Mouse (Mus musculus) layer of hippocampus, adult 18-20 months (tissue): ENCODE results near the gene Fxyd7. TPM values are rescaled to one million over a fixed set of nuclear protein-coding genes. Genes with fewer than 3 reads are reported as not detected.
A peak's percentile ranks its signal among the peaks of the same experiment; 100 is the strongest.

Experiments used
- DNase-seq, 2 experiments: peaks; one replicate each; pipeline ENCODE4 v3.0.0; 2022; ENCODE audit warnings: low spot score in 2 of 2
- microRNA-seq, 2 experiments: library from miRNA; unstranded; fragments of <30 nt; microRNA quantifications; one replicate each; pipeline ENCODE4 v1.2.0; 2021
- total RNA-seq, 2 experiments: library from RNA; stranded (reverse); gene quantifications; 2 replicates each; pipeline ENCODE4 v1.2.3; 2021

The Fxyd7 gene
- total RNA-seq, 2 experiments from 2014 or later, result 87.4 to 103 TPM

DNA sequence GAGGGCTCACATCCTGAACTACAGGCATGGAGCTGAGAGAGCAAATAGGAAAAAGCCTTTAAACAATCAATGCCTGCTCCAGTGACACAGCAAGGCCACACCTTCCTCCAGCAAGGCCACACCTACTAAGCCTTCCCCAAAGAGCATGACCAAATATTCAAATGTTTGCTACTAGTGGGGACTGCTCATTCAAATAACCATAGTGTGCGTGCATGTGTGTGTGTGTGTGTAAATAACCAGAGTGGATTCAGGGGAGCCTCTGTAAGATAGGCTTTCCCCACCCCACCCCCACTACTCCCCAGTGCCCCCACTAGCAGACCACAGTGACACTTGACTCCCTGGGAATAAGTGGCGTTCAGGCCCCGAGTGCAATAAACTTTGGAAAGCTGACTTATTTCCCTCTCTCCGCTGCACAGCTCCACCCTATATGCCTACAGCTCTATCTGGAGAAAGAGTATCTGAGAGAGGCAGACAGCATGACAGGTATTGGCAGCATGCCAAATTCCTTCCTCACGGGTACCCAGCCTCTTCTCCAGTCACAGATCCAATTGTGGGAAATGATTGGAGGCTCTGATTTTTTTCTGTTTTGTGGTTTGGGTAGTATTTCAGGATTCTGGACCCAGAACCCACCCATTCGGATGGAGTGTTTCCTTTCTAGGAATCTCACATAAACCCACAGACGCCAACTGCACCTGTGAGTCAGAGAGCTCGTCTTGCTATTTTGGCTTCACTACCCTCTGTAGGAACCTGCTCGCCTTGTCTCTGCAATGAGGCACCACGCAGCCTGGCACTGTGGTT, 34.0 kb downstream of the Fxyd7 start:
- DNase-seq, result peak; percentile 21 to 37

DNA sequence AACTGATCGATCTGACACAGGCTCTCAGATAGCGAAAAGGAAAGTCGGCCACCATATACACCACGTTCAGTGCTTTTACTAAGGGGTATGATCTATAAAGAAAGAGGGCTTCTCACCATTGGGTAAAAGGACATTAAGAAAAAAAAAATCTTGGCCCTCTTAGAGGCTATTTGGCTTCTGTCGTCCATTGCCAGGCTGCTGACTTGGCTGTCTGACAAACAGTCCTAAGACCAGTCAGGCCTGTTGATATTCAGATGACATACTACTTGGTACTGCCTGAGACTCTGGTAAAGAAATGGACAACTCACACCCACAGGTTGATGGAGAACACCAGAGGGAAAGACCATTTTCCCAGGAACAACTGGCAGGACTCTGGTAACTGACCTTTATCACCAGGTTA, 38.3 kb downstream of the Fxyd7 start:
- DNase-seq, result no peak

DNA sequence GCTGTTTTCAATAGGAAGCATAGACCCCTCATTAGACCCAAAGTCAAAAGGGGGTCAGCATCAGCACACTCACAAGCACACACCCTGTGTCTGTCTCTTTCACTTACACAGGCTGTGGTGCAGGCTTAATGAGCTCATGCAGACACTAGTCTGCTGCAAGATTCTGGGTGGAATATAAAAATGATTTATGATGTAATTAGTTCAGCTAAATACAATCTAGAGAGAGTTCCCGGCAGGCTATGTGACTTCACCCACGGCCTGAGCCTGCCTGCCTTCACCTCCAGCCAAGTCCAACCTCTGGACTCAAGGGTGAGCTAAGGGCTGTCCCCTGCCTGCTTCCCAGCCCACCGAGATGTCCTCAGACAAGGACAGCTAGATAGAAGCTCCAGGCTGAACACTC, 42.4 kb downstream of the Fxyd7 start:
- DNase-seq, result no peak

- no peak for DNase-seq
Observed at GRCm38 (mm10) chr7:31008175-31008574, 43.1 kb downstream of the Fxyd7 start.

DNA sequence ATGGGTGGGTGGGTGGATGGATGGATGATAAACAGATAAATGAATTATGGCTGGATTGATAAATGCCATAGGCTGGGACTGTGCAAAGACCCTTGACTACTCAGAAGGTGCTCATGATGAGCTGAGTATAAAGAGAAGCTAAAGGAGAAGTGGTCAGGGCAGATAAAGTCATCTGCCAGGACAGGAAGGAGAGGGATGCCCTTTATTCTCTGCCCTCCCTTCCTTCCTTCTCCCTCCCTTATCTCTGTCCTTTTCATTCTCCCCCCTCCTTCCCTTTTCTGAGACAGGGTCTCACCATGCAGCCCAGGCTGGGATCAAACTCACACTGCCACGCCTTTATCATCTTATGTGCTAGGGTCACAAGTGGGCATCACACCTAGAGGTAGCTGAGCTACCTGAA, 43.5 kb downstream of the Fxyd7 start:
- no peak for DNase-seq

- DNase-seq, result no peak
Observed at GRCm38 (mm10) chr7:31002650-31003049, 48.6 kb downstream of the Fxyd7 start.

DNA sequence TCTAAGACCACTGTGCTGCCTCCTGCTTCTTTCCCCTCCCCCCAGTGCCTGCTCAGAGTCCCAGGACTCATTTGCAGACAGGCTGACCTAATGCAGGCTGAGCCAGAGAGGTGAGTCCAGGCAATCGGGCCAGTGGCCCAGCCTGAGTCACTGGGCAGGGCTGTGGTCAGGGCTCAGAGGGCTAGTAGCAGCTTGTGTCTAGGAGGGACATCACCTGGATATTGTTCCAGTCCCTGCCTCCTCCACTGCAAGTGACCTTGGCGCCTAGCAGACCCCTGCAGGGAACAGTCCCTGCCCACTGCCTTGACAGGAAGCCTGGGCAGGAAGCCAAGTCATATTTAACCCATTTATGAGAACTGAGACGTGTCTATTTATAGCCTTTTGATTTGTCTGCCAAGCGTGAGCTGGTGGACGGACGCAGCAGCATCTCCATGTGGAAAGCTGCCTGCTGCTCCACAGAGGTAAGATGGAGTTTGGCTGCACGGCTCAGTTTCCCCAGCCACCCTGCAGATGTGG, 50.7 kb downstream of the Fxyd7 start:
- no peak for DNase-seq

DNA sequence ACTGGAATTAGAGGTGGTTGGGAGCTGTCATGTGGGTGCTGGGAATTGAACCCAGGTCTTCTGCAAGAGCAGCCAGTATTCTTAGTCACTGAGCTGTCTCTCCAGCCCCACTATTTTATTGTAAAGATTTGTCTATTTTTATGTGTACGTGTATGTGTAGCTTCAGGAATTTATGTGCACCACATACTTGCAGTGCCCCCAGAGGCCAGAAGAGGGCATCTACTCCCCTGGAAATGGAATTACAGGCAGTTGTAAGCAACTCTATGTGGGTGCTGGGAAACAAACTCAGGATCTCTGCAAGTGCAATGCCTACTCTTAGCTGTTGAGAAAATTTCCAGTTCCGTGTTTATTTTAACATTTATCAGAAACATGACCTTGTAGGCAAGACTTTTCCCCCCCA, 54.8 kb downstream of the Fxyd7 start:
- no peak for DNase-seq

DNA sequence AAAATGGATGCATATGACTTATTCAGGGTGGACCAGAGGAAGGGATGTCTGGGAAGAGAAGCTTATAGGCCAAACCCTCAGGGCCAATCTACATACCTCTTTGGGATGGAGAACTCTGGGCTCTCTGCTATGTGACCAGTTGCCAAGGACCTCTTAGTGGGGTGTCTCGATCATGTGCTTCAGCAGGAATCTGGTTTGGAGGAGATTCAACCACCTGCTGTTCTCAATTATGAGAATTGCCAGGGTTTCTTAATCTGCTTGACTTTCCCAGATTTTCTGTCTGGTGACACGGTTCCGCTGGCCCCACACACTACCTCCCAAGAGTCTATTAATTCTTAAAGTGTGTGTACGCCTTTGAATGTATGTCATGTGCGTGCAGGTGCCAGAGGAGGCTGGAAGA, 57.3 kb downstream of the Fxyd7 start:
- DNase-seq, result no peak

Small RNA genes lying within 50 kb of the gene (microRNA-seq; reads per million reads assigned to microRNA genes)
- gene Mir7050, result 0 reads per million in 2 experiments

Other genes starting within 250 kb of the Fxyd7 start
- not detected for gene Ffar2, start 227.7 kb downstream of the Fxyd7 start, total RNA-seq
- not detected for gene Ffar3, start 195.3 kb downstream of the Fxyd7 start, total RNA-seq
- gene Ffar1, start 189.9 kb downstream of the Fxyd7 start, total RNA-seq, result not detected
- gene Cd22, start 171.1 kb downstream of the Fxyd7 start, total RNA-seq, result not detected
- 100 to 1,000 TPM; 155 to 176 TPM for gene Mag, start 136.6 kb downstream of the Fxyd7 start, total RNA-seq
- not detected for gene Hamp2, start 126.8 kb downstream of the Fxyd7 start, total RNA-seq
- not detected for gene Hamp, start 107.4 kb downstream of the Fxyd7 start, total RNA-seq
- gene Usf2, start 94.7 kb downstream of the Fxyd7 start, total RNA-seq, result 100 to 1,000 TPM; 134 to 139 TPM
- gene Lsr, start 78.0 kb downstream of the Fxyd7 start, total RNA-seq, result 1 to 10 TPM; 6.6 to 7.6 TPM
- gene Fam187b, start 77.7 kb downstream of the Fxyd7 start, total RNA-seq, result under 1 TPM in 1 of 2 experiments, not detected in 1; 0.18 TPM
- gene Fxyd5, start 9.0 kb downstream of the Fxyd7 start, total RNA-seq, result 10 to 100 TPM; 16.8 to 21.5 TPM
- gene Fxyd1, start 5.7 kb upstream of the Fxyd7 start, total RNA-seq, result 100 to 1,000 TPM; 113 to 114 TPM
- gene Lgi4, start 7.9 kb upstream of the Fxyd7 start, total RNA-seq, result 10 to 100 TPM; 37.9 to 40.4 TPM
- under 1 TPM; 0.58 to 0.92 TPM for gene Fxyd3, start 25.2 kb upstream of the Fxyd7 start, total RNA-seq
- gene Hpn, start 63.8 kb upstream of the Fxyd7 start, total RNA-seq, result 1 to 10 TPM; 4.3 to 7.0 TPM
- gene Scn1b, start 75.5 kb upstream of the Fxyd7 start, total RNA-seq, result 100 to 1,000 TPM; 669 to 714 TPM
- 100 to 1,000 TPM; 108 to 115 TPM for gene Gramd1a, start 104.4 kb upstream of the Fxyd7 start, total RNA-seq
- not detected for gene Scgb2b2, start 239.0 kb upstream of the Fxyd7 start, total RNA-seq
- gene Scgb1b2, start 240.4 kb upstream of the Fxyd7 start, total RNA-seq, result not detected